Mouse (Mus musculus): ENCODE results near the gene Elovl7.

- no peak for TF ChIP-seq ZNF384 (IDR thresholded peaks at IDR 0.05; ENCODE audit: low read depth, low read length)
- no peak for TF ChIP-seq ZC3H11A (IDR thresholded peaks at IDR 0.05; ENCODE audit: borderline replicate concordance, low read depth, low read length)
- no peak for TF ChIP-seq CHD2 (IDR thresholded peaks at IDR 0.05; ENCODE audit: low read depth, low read length)
Observed at GRCm38 (mm10) chr13:108271458-108272148, 57.4 kb downstream of the Elovl7 start.
